Mouse (Mus musculus) lung, adult 2 months (tissue): ENCODE data around the gene Hba-x.

ENCODE experiments used
- CTCF ChIP-seq: fragments of 200-500 bp; IDR thresholded peaks from 2 replicates; pipeline ENCODE4 v1.5.1; 2011; ENCODE audit warnings: mild to moderate bottlenecking, low read length, control low read depth; ENCODE audit not compliant: insufficient read depth
- POLR2A ChIP-seq: fragments of 200-500 bp; IDR thresholded peaks from 2 replicates; pipeline ENCODE4 v1.6.1; 2011; ENCODE audit warnings: low read depth, mild to moderate bottlenecking, control low read depth, low read length, borderline replicate concordance; ENCODE audit errors: extremely low read depth

GRCm38 (mm10) chr11:32303455-32303854 lies 27.3 kb downstream of the Hba-x start:
- TF ChIP-seq POLR2A (no peak), CTCF (no peak)
